Mouse (Mus musculus) myocyte (in vitro differentiated cells): ENCODE results near the gene Ly6g5b. TPM values are rescaled to one million over a fixed set of nuclear protein-coding genes. Genes with fewer than 3 reads are reported as not detected.

Source experiments
- H3K27me3 ChIP-seq: one replicate; pipeline ENCODE4 v1.6.1; 2011; ENCODE audit not compliant: control insufficient read depth, insufficient read depth, insufficient read length
- H3K36me3 ChIP-seq: one replicate; pipeline ENCODE4 v1.6.1; 2011; ENCODE audit not compliant: control insufficient read depth, insufficient read depth
- H3K4me2 ChIP-seq: one replicate; pipeline ENCODE4 v1.6.1; 2011; ENCODE audit warnings: low read depth, control low read depth
- H3K4me3 ChIP-seq: one replicate; pipeline ENCODE4 v1.5.1; 2011; ENCODE audit warnings: mild to moderate bottlenecking, control low read depth, moderate library complexity
- H3K79me2 ChIP-seq: one replicate; pipeline ENCODE4 v1.6.1; 2011; ENCODE audit not compliant: control insufficient read depth, insufficient read depth
- H3ac ChIP-seq: one replicate; pipeline ENCODE4 v1.6.1; 2011; ENCODE audit not compliant: control insufficient read depth, insufficient read length
- CEBPB ChIP-seq: IDR thresholded peaks from 2 replicates; pipeline ENCODE4 v1.6.1; 2011; ENCODE audit warnings: mild to moderate bottlenecking, moderate library complexity; ENCODE audit not compliant: poor library complexity, insufficient read depth, severe bottlenecking
- E2F4 ChIP-seq: IDR thresholded peaks from one replicate; pipeline ENCODE4 v1.6.1; 2011; ENCODE audit warnings: mild to moderate bottlenecking, control low read depth, moderate library complexity; ENCODE audit not compliant: insufficient read depth
- MYOD1 ChIP-seq, 3 experiments: IDR thresholded peaks; one replicate each; pipeline ENCODE4 v1.6.1; 2011; ENCODE audit warnings: control low read depth in 2 of 3, low read depth in 2 of 3, mild to moderate bottlenecking in 2 of 3, moderate library complexity in 1 of 3; ENCODE audit not compliant: insufficient read length in 2 of 3, control insufficient read depth in 1 of 3
- MYOG ChIP-seq, 3 experiments: IDR thresholded peaks; one replicate each; pipeline ENCODE4 v1.6.1; 2011; ENCODE audit warnings: control low read depth in 2 of 3, low read depth in 2 of 3, mild to moderate bottlenecking in 2 of 3; ENCODE audit not compliant: insufficient read length in 2 of 3, control insufficient read depth in 1 of 3, insufficient read depth in 1 of 3
- POLR2A ChIP-seq: IDR thresholded peaks from one replicate; pipeline ENCODE4 v1.6.1; 2011; ENCODE audit warnings: low read depth, mild to moderate bottlenecking, control low read depth, moderate library complexity; ENCODE audit not compliant: insufficient read length
- POLR2AphosphoS2 ChIP-seq: IDR thresholded peaks from one replicate; pipeline ENCODE4 v1.6.1; 2011; ENCODE audit warnings: low read depth, control low read depth; ENCODE audit not compliant: insufficient read length
- REST ChIP-seq: IDR thresholded peaks from one replicate; pipeline ENCODE4 v1.6.1; 2011; ENCODE audit warnings: mild to moderate bottlenecking, control low read depth, moderate library complexity; ENCODE audit not compliant: insufficient read depth, insufficient read length
- SRF ChIP-seq: IDR thresholded peaks from one replicate; pipeline ENCODE4 v1.6.1; 2011; ENCODE audit warnings: low read depth; ENCODE audit not compliant: control insufficient read depth, insufficient read length
- TCF12 ChIP-seq: IDR thresholded peaks from one replicate; pipeline ENCODE4 v1.6.1; 2011; ENCODE audit warnings: mild to moderate bottlenecking, control low read depth; ENCODE audit not compliant: poor library complexity, insufficient read depth, severe bottlenecking
- TCF3 ChIP-seq: IDR thresholded peaks from one replicate; pipeline ENCODE4 v1.6.1; 2011; ENCODE audit warnings: low read depth, control low read depth; ENCODE audit not compliant: insufficient read length
- USF1 ChIP-seq: IDR thresholded peaks from one replicate; pipeline ENCODE4 v1.6.1; 2011; ENCODE audit warnings: low read depth, mild to moderate bottlenecking, control low read depth, moderate library complexity
- polyA plus RNA-seq: library from polyadenylated mRNA; unstranded; fragments of >200 nt; fragmentation: generic; extraction: Trizol; gene quantifications from one replicate; pipeline ENCODE4 v1.2.1, GENCODE M21; 2012; ENCODE audit warnings: missing spikeins

Gene Ly6g5b
- polyA plus RNA-seq, 1 experiment = 0.11 TPM

DNA sequence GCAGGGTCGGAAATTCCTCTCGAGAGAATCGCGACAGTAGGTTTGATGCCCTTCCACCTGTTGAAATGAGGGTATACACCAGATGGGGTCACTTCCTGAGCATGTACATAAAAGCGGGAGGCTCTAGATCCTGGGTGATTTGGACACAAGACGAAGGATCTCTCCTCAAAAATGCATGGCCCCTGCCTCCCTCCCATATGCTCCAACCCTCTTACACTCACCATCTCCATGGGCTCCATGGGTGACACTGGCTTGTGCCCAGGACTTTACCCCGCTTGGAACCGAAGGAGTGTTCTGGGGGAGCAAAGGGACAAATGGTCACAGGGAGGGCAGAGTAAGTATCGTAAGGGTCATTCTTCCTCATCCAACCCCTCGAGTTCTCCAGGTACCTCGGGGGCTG is 46.2 kb upstream of the Ly6g5b start:
- no peak for TF ChIP-seq MYOG (IDR thresholded peaks at IDR 0.05; ENCODE audit: control insufficient read depth in 1 of 3, insufficient read depth in 1 of 3, insufficient read length in 2 of 3, low read depth in 2 of 3)
- no peak for TF ChIP-seq TCF3
- TF ChIP-seq MYOD1 (IDR thresholded peaks at IDR 0.05; ENCODE audit: control insufficient read depth in 1 of 3, insufficient read length in 2 of 3, low read depth in 2 of 3) = no peak
- TF ChIP-seq USF1 = no peak
- TF ChIP-seq REST = no peak
- TF ChIP-seq TCF12 = no peak
- no peak for TF ChIP-seq E2F4
- Histone ChIP-seq H3K36me3 (peaks cover 39% of the 10 kb centered on the region), H3K27me3 (no peaks in the 10 kb centered on the region), H3ac (no peak overlapping the region), H3K4me3 (peak overlapping the region; percentile 83), H3K4me2 (no peak overlapping the region), H3K79me2 (peaks cover 67% of the 10 kb centered on the region)

DNA sequence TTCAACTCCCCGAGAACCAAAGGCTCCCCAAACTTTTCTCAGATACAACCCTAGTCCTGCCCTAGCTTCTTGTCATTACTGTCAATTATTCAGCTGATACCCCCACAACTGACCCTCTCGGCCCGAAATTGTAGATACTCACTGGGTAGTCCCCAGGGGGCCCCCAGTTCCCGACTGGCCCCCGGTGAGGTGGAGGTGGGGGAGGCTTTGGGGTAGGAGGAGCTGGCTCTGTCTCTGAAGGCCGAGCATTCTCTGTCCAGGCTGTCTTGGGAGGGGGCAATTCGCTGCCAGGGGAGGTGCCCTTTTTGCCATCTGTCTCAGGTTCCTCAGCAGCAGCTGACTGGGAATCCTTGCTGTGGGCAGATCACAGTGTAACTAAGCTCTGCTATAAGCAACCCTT is 44.4 kb upstream of the Ly6g5b start:
- Histone ChIP-seq H3ac (no peak overlapping the region), H3K36me3 (peaks cover 44% of the 10 kb centered on the region), H3K27me3 (no peaks in the 10 kb centered on the region), H3K4me3 (no peak overlapping the region), H3K4me2 (no peak overlapping the region), H3K79me2 (peaks cover 62% of the 10 kb centered on the region)
- no peak for TF ChIP-seq E2F4
- TF ChIP-seq POLR2AphosphoS2 = peak; percentile 10
- no peak for TF ChIP-seq TCF12

DNA sequence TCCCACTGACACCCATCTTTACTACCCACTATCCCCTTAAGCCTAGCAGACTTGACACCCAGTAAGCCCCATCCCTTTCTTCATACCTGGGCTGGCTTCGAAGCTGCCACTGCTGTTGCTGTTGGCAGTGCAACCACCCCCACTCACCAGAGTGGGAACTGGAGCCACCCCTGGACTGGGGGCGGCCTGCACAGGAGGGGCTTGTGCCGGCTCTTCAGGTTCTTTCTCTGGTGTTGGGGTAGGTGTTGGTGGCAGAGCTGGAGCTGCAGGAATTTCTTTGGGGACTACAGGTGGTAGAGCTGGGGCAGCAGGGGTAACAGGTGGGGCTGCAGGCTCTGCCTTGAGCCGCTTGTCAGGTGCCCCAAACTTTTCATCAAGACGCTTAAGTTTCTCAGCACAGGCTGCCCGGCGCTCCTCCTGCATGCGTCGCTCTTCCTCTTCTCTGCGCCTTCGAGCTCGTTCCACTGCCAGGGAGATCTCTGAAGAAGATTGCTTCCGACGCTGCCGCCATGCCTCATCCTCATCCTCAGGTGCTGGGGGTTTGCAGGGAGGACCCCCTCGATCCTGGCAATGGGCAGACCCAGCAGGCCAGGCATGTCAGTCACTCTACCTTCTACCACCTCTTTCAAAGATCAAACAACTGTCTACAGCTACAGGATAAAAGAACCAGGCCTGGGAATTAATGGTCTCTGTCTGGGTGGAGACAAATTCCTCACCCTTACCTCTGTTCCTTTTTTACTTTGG is 43.8 kb upstream of the Ly6g5b start:
- TF ChIP-seq POLR2AphosphoS2 (peak; percentile 40), POLR2A (peak; percentile 14), E2F4 (no peak)
- H3K27me3 ChIP-seq = no peaks in the 10 kb centered on the region
- no peak overlapping the region for H3K4me2 ChIP-seq
- H3K4me3 ChIP-seq = no peak overlapping the region
- peaks cover 46% of the 10 kb centered on the region for H3K36me3 ChIP-seq
- no peak overlapping the region for H3ac ChIP-seq
- H3K79me2 ChIP-seq = peaks cover 59% of the 10 kb centered on the region

DNA sequence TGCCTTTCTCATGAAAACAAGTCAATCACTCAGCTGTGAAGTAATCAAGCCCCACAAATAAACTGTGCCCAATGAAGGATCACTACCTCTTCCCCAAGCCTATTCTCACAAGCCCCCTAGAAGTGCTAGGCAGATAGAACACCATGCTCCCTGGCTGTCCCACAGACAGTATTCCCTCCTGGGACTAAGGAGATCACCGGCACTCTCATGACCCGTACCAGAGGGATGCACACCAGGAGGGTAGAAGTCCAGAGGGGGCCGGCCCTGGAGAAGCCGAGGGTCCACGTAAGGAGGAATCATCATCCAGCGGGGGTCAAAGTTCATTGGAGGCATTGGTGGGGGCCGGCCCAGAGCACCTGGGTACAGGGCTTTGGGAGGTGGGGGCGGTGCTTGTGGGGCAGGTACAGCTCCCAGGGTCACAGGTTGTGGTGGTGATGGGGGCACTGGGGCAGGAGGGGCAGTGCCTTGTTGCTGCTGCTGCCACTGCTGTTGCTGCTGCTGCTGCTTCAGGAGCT is 42.5 kb upstream of the Ly6g5b start:
- Histone ChIP-seq H3K27me3 (no peaks in the 10 kb centered on the region), H3K79me2 (peaks cover 46% of the 10 kb centered on the region), H3K4me3 (no peak overlapping the region), H3ac (no peak overlapping the region), H3K4me2 (no peak overlapping the region), H3K36me3 (peaks cover 53% of the 10 kb centered on the region)
- TF ChIP-seq REST = no peak
- no peak for TF ChIP-seq E2F4
- TF ChIP-seq MYOD1 (IDR thresholded peaks at IDR 0.05; ENCODE audit: control insufficient read depth in 1 of 3, insufficient read length in 2 of 3, low read depth in 2 of 3) = no peak
- no peak for TF ChIP-seq POLR2AphosphoS2
- TF ChIP-seq CEBPB = no peak

DNA sequence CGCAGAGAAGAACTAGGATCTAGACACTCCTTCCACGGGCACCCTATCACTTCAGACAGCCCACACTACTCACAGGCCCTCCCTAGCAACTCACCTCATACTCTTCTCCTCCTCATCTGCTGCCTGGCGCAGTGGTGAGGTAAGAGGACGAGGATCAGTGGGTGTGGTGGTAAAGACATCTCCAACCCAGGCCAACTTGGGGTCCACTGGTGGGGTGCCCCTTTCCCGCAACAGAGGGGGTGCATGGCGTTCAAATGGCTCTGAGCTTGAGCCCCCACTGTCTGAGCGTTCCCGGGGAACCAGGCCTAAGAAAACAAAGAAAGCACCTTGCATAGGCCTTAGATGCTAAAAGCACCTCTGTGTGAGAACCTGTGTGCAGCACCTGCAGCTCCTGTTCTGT is 42.0 kb upstream of the Ly6g5b start:
- peaks cover 53% of the 10 kb centered on the region for H3K36me3 ChIP-seq
- H3ac ChIP-seq = no peak overlapping the region
- TF ChIP-seq POLR2A (no peak), CEBPB (no peak), SRF (no peak), REST (no peak), POLR2AphosphoS2 (peak; percentile 24), E2F4 (no peak), MYOD1 (IDR thresholded peaks at IDR 0.05; ENCODE audit: control insufficient read depth in 1 of 3, insufficient read length in 2 of 3, low read depth in 2 of 3) (no peak)
- no peak overlapping the region for H3K4me3 ChIP-seq
- no peaks in the 10 kb centered on the region for H3K27me3 ChIP-seq
- peaks cover 41% of the 10 kb centered on the region for H3K79me2 ChIP-seq
- H3K4me2 ChIP-seq = no peak overlapping the region
